Mouse (Mus musculus): ENCODE data around the gene Crls1. TPM values are rescaled to one million over a fixed set of nuclear protein-coding genes. Genes with fewer than 3 reads are reported as not detected.
A peak's percentile ranks its signal among the peaks of the same experiment; 100 is the strongest.

Crls1 gene
- total RNA-seq (2021), result 10 to 100 TPM; 20.6 to 21.5 TPM

GRCm38 (mm10) chr2:132846407-132847358, at the start of gene Crls1:
TSS of gene Crls1 (plus strand) at chr2:132846666.
- intact Hi-C loops (cut with DNase I), result loop anchor here (1.0 to 2.0 kb wide), 2 partner anchors 30 to 57 kb away; partner anchors contain the start of genes Mcm8 and Trmt6
- DNase-seq, result peak; percentile 98 to 99

- intact Hi-C loops (cut with DNase I), result no loop called here
- no peak for DNase-seq
Measured at GRCm38 (mm10) chr2:132802976-132803375, 43.5 kb upstream of the Crls1 start.

DNA sequence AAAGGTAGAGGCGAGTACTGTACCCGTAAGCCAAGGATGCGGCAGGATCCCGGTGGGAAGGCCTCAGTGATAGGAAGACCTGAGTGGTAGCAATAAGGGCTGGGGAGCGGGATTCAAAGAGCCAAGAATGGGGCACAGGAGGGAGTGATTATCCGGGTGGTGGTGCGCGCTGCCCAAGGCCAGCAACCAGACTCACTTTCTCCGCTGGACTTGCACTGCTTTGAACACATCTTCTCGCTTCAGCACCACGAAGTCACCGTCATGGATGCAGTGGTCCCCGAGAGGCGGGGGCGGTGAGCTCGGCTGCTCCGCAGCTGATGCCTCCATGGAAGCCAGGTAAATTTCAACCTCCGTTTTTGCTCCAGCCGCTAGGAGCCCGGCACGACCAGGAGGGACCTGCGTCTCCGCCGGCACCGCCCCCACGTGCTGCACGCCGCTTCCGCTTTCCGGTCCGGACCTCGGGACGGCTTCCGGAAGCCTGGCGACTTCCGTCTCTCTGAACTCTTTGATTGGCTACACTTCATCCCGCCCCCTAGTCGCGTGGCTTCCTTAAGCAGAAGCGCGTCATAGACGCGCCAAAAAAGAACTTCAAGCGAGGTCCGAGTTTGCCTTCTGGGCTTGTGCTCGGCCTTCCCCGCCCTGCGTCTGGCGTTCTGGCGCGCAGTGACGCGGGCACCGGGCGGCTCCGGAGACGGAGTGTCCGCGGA, 30.7 kb upstream of the Crls1 start, which contains the start of the genes Trmt6 and Mcm8:
Gene Trmt6, minus strand, starts transcription at position 448 of the 707 bp plus-strand sequence.
Gene Mcm8, plus strand, starts transcription at position 534 of the 707 bp plus-strand sequence.
- intact Hi-C loops (cut with DNase I), result loop anchor here (2.0 to 10.0 kb wide), 2 partner anchors 31 to 301 kb away; partner anchors contain the start of gene Crls1
- DNase-seq, result peak; percentile 93

DNA sequence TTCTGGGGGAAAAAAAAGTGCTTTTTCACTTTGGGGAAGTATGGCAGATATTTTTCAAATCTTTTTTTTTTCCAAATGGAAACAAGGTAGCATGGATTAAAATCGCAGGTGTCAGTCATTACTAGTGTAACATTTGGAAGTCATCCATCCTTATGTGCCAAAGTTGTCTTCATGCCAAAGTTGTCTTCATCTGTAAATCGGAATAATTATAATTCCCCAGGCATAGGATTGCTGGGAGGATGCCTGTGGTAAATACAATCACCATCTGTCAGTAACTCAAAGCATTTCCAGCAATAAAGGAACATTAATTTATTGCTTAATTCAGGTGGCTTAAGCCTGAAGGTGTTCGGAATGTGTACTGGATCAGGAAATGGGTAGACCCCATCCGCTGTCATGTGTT, 5.4 kb upstream of the Crls1 start:
- no peak for DNase-seq
- intact Hi-C loops (cut with DNase I), result no loop called here

- peak in 1 of 2 experiments; percentile 5 for DNase-seq
- intact Hi-C loops (cut with DNase I), result loop anchor here (2.0 kb wide), 1 partner anchor 31 kb away; the partner anchor contains the start of genes Mcm8 and Trmt6
Measured at GRCm38 (mm10) chr2:132847581-132847980, 1.1 kb downstream of the Crls1 start.

DNA sequence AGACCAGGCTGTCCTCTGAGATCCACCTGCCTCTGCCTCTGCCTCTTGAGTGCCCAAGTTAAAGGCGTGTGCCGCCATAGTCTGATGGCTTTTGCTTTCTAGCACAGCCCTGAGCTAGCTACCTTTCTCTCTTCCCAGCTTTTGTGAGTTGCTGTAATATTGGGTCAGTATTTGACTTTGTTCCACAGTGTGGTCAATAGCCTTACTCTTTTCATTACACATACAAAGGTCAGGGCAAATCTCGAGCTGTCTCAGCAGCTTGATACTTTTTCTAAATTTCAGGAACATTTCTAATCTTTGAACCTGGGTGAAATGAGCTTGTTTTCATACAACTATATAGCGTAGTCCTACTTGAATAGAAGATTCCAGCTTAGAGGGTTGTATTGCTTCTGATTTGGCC, 1.9 kb downstream of the Crls1 start:
- intact Hi-C loops (cut with DNase I), result no loop called here
- DNase-seq, result no peak

GRCm38 (mm10) chr2:132849141-132849540, 2.7 kb downstream of the Crls1 start:
- intact Hi-C loops (cut with DNase I), result no loop called here
- DNase-seq, result no peak

DNA sequence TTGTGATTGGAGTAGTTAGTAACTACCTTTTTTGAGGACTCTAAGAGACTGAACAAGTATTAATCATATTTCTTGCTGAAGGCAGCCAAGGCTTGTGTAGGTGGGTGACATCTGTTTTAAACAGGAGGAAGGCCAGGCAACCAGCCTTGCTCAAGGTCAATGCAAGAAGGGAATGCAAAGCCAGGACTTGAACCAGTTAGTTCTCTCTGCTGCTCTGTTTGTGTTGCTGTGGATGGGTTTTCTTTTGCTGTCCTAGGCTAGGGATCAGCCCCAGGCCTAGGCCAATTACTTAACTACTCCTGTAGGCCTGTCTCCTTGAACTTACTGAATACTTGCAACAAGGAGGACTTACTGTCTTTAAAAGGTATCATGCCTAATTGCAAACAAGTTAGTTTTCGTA, 6.6 kb downstream of the Crls1 start:
- intact Hi-C loops (cut with DNase I), result no loop called here
- DNase-seq, result no peak

DNA sequence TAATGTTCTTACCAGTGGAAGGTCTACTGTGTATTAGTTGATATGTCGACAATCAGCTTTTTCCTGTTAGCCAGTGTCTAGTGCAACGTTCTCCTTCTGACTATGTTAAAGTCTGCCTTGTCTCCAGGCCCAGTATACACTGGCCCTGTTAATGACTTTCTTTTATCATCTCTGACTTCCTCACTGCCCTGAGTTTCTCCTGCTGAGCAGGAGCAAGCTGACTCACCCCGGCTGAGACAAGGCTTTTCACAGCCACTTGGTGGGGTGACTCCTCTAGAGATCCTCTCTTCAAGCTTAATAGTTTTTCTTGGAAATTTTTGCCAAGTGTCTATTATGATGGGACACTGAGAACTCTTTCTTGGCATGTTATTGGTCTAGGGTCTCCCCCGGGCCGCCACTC, 9.9 kb downstream of the Crls1 start:
- intact Hi-C loops (cut with DNase I), result no loop called here
- no peak for DNase-seq

DNA sequence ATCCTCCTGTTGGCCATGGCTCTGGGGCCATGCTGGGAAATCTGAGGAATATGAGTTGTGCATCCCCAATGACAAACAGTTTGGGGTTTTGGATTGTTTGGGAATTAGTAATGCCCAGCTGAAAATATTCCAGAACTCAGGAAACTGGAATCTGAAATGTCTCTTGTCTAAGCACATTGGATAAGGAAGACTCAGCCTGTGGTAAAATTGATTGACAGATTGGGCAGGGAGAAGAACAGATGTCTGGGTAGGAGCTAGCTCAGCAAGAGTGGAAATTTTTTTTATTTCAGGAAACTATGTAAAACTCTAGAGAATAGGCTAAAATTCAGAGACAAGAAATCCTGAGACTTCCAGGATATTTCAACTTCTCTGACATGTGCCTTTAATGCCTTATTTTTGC, 14.0 kb downstream of the Crls1 start:
- intact Hi-C loops (cut with DNase I), result no loop called here
- no peak for DNase-seq

DNA sequence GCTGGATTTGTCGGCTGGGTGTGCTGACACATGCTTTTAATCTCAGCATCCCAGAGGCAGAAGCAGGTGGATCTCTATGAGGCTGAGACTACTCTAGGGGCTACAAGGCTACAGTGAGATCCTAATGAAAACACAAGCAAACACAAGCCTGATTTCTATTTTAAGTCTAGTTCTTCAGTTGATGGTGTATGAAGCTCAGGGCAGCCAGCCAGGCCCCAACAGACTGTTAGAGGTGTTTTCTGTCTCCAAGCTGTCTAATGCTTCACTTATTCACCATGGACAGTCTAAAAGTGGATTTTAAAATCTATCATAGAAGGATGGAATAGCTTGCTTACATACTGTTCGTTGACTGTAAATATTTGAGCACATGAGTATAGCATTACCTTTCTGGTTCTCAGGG, 15.0 kb downstream of the Crls1 start:
- DNase-seq, result no peak
- intact Hi-C loops (cut with DNase I), result no loop called here

DNA sequence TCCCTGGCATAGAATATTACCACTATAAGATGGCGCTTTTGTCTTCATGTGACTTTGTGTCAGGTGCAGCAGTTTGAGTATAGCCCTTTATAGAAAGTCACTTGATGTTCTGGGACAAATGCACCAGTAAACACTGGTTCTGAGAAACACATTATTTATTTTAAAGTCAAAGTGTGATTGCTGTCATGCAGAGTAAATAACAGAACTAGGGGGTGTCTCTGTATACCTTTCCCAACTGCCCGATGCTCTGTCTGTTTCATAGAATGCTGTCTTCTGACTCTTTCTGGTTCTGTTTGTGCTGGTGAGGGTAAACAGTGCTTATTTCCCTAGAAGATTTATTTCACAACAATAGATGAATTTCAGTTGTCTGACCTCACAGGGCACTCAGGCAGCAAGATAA, 16.9 kb downstream of the Crls1 start:
- intact Hi-C loops (cut with DNase I), result no loop called here

GRCm38 (mm10) chr2:132867521-132867920, 21.1 kb downstream of the Crls1 start:
- intact Hi-C loops (cut with DNase I), result no loop called here

More for the DNA sequence above, 16.9 kb downstream of the Crls1 start:
- no peak for DNase-seq

GRCm38 (mm10) chr2:132869682-132870081, 23.2 kb downstream of the Crls1 start:
- no peak for DNase-seq
- intact Hi-C loops (cut with DNase I), result no loop called here

More at GRCm38 (mm10) chr2:132867521-132867920, 21.1 kb downstream of the Crls1 start:
- DNase-seq, result no peak

DNA sequence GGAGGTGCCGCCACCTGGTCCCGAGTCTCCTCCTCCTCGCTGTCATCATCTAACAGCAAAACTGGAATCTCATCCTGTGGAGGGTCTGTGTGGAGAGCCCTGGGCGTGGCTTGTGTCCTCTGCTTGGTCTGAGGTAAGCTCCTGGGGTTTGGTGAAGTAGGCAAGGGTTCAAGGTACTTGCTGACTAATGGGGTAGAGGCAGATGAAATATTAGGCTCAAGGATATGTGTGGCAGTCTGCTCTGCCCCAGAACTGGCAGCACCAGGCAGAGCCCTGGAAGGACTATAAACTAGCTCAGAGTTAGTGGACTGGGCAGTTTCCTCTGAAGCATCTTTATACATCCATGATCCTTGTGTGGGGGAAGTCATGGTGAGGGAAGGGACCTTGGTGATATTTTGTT, 23.8 kb downstream of the Crls1 start:
- intact Hi-C loops (cut with DNase I), result no loop called here

DNA sequence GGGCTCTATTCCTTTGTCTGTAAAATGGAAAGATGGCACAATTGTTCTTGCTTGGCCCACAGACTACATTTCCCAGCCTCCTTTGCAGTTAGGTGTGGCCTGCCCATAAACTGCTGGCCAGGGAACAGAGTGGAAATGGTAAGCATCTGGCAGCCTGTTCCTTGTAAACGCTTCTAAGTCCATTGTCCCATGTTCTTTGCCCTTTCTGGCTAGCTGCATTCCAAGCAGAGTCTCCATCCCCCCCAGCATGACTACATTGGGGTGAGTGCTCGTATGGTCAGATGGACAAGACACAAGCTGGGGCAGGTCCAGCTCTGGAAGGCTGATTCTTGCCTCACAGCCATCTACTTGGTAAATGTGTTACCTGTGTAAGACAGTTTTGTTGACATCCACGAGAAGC, 25.2 kb downstream of the Crls1 start:
- intact Hi-C loops (cut with DNase I), result no loop called here
- no peak for DNase-seq

More for the DNA sequence above, 23.8 kb downstream of the Crls1 start:
- no peak for DNase-seq

DNA sequence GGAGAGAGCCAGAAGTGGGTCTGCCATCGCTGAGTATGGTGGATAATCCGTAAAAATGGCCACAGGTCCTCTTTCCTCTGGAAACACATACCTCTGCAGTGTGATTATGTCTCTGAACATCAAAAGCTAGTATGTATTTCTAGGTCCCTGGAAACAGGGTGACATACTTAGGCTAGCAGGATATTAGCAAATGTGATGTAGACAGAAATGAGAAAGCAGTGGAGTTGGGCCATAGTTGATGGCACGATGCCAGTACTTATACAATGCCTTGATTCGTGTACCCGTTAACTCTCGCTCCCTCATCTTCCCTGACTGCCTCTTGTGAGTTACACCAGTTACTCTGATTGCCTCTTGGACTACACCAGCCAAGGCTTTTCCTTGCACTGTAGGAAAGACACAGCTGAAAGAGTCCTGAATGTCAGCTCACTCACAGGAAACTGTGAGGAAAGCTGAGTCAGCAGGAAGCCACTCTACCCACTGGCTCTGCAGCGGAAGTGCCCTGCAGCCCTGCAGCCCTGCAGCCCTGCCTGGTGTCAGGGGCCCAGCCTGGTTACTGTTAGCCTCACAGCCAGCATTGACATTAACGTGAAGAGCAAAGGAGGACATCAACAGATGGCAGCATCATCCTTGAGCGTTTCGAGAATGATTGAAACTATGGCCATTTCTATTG, 27.3 kb downstream of the Crls1 start:
- no peak for DNase-seq
- intact Hi-C loops (cut with DNase I), result no loop called here

- intact Hi-C loops (cut with DNase I), result no loop called here
- no peak for DNase-seq
Measured at GRCm38 (mm10) chr2:132876991-132877390, 30.5 kb downstream of the Crls1 start.

DNA sequence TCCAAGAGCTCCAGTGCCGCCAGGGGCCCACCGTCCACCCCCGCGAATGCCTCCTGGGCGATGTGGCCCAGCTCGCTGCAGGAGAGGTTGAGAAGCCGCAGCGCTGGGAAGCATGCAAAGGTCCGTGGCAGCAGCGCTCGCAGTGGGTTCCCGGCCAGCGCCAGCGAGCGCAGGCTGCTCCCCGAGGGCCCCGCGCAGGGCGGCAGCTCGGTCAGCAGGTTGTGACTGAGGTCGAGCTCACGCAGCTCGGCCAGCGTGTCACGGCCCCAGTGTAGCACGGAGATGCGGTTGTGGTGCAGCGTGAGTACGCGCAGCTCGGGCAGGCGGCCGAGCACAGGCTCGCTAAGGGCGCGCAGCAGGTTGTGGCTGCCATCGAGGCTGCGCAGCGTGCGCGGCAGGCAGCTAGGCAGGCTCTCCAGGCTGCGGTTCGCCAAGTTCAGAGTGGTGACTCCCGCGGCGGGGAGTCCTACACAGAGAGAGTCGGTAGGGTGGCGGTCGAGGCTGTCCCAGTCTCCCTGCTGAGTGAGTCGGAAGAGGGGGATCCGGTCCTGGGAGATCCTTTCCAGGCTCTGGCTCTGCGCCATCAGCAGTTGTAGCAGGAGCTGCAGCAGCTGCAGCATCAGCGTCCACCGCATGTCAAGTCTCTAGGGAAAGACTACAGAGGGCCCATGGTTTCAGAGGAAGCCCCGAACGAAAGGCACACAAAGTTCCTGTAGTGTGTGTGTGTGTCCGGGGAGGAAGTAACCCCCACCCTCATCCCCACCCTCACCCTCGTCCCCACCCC, 33.0 kb downstream of the Crls1 start:
- intact Hi-C loops (cut with DNase I), result no loop called here
- DNase-seq, result peak; percentile 32 to 50
